Mouse (Mus musculus) neural tube, embryonic 15.5 days (tissue): ENCODE measurements around the gene Dlg3. TPM values are rescaled to one million over a fixed set of nuclear protein-coding genes. Genes with fewer than 3 reads are reported as not detected.

Experiments used
- ATAC-seq: fragments of 200-750 bp; cut with Nextera tagmentation; 2 replicates; pipeline ENCODE4 v1.8.0; 2017; ENCODE audit warnings: mild to moderate bottlenecking, moderate TSS enrichment, moderate library complexity; ENCODE audit not compliant: low FRiP score
- H3K27ac ChIP-seq: fragments of 300-500 bp; sonication (generic); replicated peaks from 2 replicates; pipeline ENCODE4 v1.5.1; 2015; ENCODE audit warnings: mild to moderate bottlenecking, inconsistent platforms
- H3K27me3 ChIP-seq: fragments of 300-500 bp; sonication (generic); replicated peaks from 2 replicates; pipeline ENCODE4 v1.6.1; 2015; ENCODE audit warnings: inconsistent platforms
- H3K36me3 ChIP-seq: fragments of 300-500 bp; sonication (generic); 2 replicates; pipeline ENCODE4 v1.6.1; 2015; ENCODE audit warnings: inconsistent platforms
- H3K4me1 ChIP-seq: fragments of 300-500 bp; sonication (generic); 2 replicates; pipeline ENCODE4 v1.6.1; 2015; ENCODE audit warnings: inconsistent platforms
- H3K4me2 ChIP-seq: fragments of 300-500 bp; sonication (generic); 2 replicates; pipeline ENCODE4 v1.6.1; 2015; ENCODE audit warnings: inconsistent platforms, mild to moderate bottlenecking, moderate library complexity
- H3K4me3 ChIP-seq: fragments of 300-500 bp; sonication (generic); replicated peaks from 2 replicates; pipeline ENCODE4 v1.5.1; 2015; ENCODE audit warnings: mild to moderate bottlenecking, inconsistent platforms
- H3K9ac ChIP-seq: fragments of 300-500 bp; sonication (generic); replicated peaks from 2 replicates; pipeline ENCODE4 v1.6.1; 2015; ENCODE audit warnings: mild to moderate bottlenecking, inconsistent platforms
- H3K9me3 ChIP-seq: fragments of 300-500 bp; sonication (generic); replicated peaks from 2 replicates; pipeline ENCODE4 v1.6.1; 2016; ENCODE audit warnings: inconsistent platforms
- WGBS: fragments of 180-500 bp; shearing (Covaris S2); methylation state at CpG from one replicate; pipeline ENCODE4 v1.1.7; 2015; ENCODE audit warnings: mixed read lengths; 5-methylcytosine and 5-hydroxymethylcytosine counted together
- polyA plus RNA-seq: library from polyadenylated mRNA; unstranded; fragments of >200 nt; fragmentation: Nextera tagmentation; extraction: Ambion mirVana; gene quantifications from 2 replicates; pipeline ENCODE4 v1.2.1, GENCODE M21; 2015

Dlg3 gene
- 5.5 and 5.6 TPM in 2 replicates for polyA plus RNA-seq

- H3K9ac ChIP-seq, result peak within 1 kb of the TSS; percentile 64
- H3K9me3 ChIP-seq, result no peaks in the 10 kb centered on the region
- peak within 1 kb of the TSS; percentile 61 for H3K4me3 ChIP-seq
- H3K4me2 ChIP-seq, result peak within 1 kb of the TSS; percentile 59
- no peaks in the 10 kb centered on the region for H3K36me3 ChIP-seq
- peak; percentile 92 for ATAC-seq
- H3K4me1 ChIP-seq, result peaks cover 10% of the 10 kb centered on the region; the same call in 1 of the 2 replicates
- H3K27me3 ChIP-seq, result no peaks in the 10 kb centered on the region
- H3K27ac ChIP-seq, result peak within 1 kb of the TSS; percentile 90
- WGBS, result 14% methylated on average over 26 of the region's 26 CpGs
Observed at GRCm38 (mm10) chrX:100767181-100767884, at the start of gene Dlg3. Gene Dlg3 (plus strand): TSS chrX:100767722.

GRCm38 (mm10) chrX:100728947-100729346 lies 38.6 kb upstream of the Dlg3 start:
- Histone ChIP-seq H3K9me3 (no peaks in the 10 kb centered on the region), H3K4me1 (peaks cover 7% of the 10 kb centered on the region), H3K4me3 (no peak overlapping the region), H3K27ac (peak overlapping the region; percentile 51; the same call in 1 of the 2 replicates), H3K36me3 (no peaks in the 10 kb centered on the region), H3K4me2 (no peak overlapping the region), H3K27me3 (no peaks in the 10 kb centered on the region; the same call in 1 of the 2 replicates), H3K9ac (no peak overlapping the region)
- ATAC-seq, result peak; percentile 48; the same call in 1 of the 2 replicates
- WGBS, result 26% methylated on average over 1 of the region's 1 CpGs

GRCm38 (mm10) chrX:100729665-100730188 lies 37.8 kb upstream of the Dlg3 start, which contains the start of gene Gdpd2:
Gene Gdpd2 (plus strand): TSS chrX:100729873.
- Histone ChIP-seq H3K4me2 (peak within 1 kb of the TSS; percentile 54), H3K9me3 (no peaks in the 10 kb centered on the region), H3K27me3 (no peaks in the 10 kb centered on the region; the same call in 1 of the 2 replicates), H3K27ac (peak within 1 kb of the TSS; percentile 70), H3K9ac (peak within 1 kb of the TSS; percentile 30; the same call in 1 of the 2 replicates), H3K36me3 (no peaks in the 10 kb centered on the region), H3K4me1 (peaks cover 7% of the 10 kb centered on the region), H3K4me3 (peak within 1 kb of the TSS; percentile 31)
- peak; percentile 89 for ATAC-seq
- 12% methylated on average over 8 of the region's 8 CpGs for WGBS

GRCm38 (mm10) chrX:100730266-100730665 lies 37.3 kb upstream of the Dlg3 start:
- H3K9me3 ChIP-seq, result no peaks in the 10 kb centered on the region
- H3K9ac ChIP-seq, result peak overlapping the region; percentile 30; the same call in 1 of the 2 replicates
- peak overlapping the region; percentile 54 for H3K4me2 ChIP-seq
- peaks cover 1% of the 10 kb centered on the region; the same call in 1 of the 2 replicates for H3K27me3 ChIP-seq
- peak overlapping the region; percentile 70 for H3K27ac ChIP-seq
- peak overlapping the region; percentile 31 for H3K4me3 ChIP-seq
- H3K4me1 ChIP-seq, result peaks cover 7% of the 10 kb centered on the region
- ATAC-seq, result peak; percentile 46
- 35% methylated on average over 7 of the region's 8 CpGs for WGBS
- H3K36me3 ChIP-seq, result no peaks in the 10 kb centered on the region

GRCm38 (mm10) chrX:100734359-100734758 lies 33.2 kb upstream of the Dlg3 start:
- H3K4me1 ChIP-seq, result peaks cover 3% of the 10 kb centered on the region; the same call in 1 of the 2 replicates
- no peak overlapping the region for H3K4me2 ChIP-seq
- H3K9me3 ChIP-seq, result no peaks in the 10 kb centered on the region
- WGBS, result 71% methylated on average over 7 of the region's 7 CpGs
- ATAC-seq, result no peak
- no peaks in the 10 kb centered on the region for H3K36me3 ChIP-seq
- H3K4me3 ChIP-seq, result no peak overlapping the region
- 0 out of 2 replicates have a peak, but pooled peaks cover 5% of the 10 kb centered on the region for H3K27me3 ChIP-seq
- H3K9ac ChIP-seq, result no peak overlapping the region
- H3K27ac ChIP-seq, result no peak overlapping the region

- ATAC-seq, result peak; percentile 89
- Histone ChIP-seq H3K9me3 (no peaks in the 10 kb centered on the region), H3K27ac (no peak overlapping the region), H3K4me1 (peaks cover 5% of the 10 kb centered on the region; the same call in 1 of the 2 replicates), H3K36me3 (no peaks in the 10 kb centered on the region), H3K4me2 (peak overlapping the region; percentile 56), H3K9ac (peak overlapping the region; percentile 40; the same call in 1 of the 2 replicates), H3K4me3 (peak overlapping the region; percentile 37), H3K27me3 (0 out of 2 replicates have a peak, but pooled peaks cover 5% of the 10 kb centered on the region)
- WGBS, result 21% methylated on average over 14 of the region's 14 CpGs
Observed at GRCm38 (mm10) chrX:100738918-100739317, 28.6 kb upstream of the Dlg3 start.

- Histone ChIP-seq H3K4me3 (peak overlapping the region; percentile 37), H3K27me3 (0 out of 2 replicates have a peak, but pooled peaks cover 5% of the 10 kb centered on the region), H3K9ac (peak overlapping the region; percentile 40), H3K4me2 (peak overlapping the region; percentile 56), H3K9me3 (no peaks in the 10 kb centered on the region), H3K36me3 (no peaks in the 10 kb centered on the region), H3K4me1 (peaks cover 5% of the 10 kb centered on the region; the same call in 1 of the 2 replicates), H3K27ac (no peak overlapping the region)
- ATAC-seq, result peak; percentile 91
- 36% methylated on average over 10 of the region's 10 CpGs for WGBS
Observed at GRCm38 (mm10) chrX:100739443-100739842, 28.1 kb upstream of the Dlg3 start.

GRCm38 (mm10) chrX:100740785-100741184 lies 26.7 kb upstream of the Dlg3 start:
- WGBS, result 68% methylated on average over 6 of the region's 6 CpGs

GRCm38 (mm10) chrX:100741940-100742339 lies 25.6 kb upstream of the Dlg3 start:
- WGBS, result 6% methylated on average over 10 of the region's 10 CpGs
- Histone ChIP-seq H3K9ac (no peak overlapping the region), H3K4me2 (no peak overlapping the region), H3K36me3 (no peaks in the 10 kb centered on the region), H3K9me3 (no peaks in the 10 kb centered on the region), H3K4me1 (peaks cover 5% of the 10 kb centered on the region; the same call in 1 of the 2 replicates), H3K27ac (no peak overlapping the region), H3K27me3 (0 out of 2 replicates have a peak, but pooled peaks cover 2% of the 10 kb centered on the region), H3K4me3 (no peak overlapping the region)
- peak; percentile 78 for ATAC-seq

More at GRCm38 (mm10) chrX:100740785-100741184, 26.7 kb upstream of the Dlg3 start:
- ATAC-seq, result no peak
- peaks cover 5% of the 10 kb centered on the region; the same call in 1 of the 2 replicates for H3K4me1 ChIP-seq
- no peak overlapping the region for H3K27ac ChIP-seq
- no peak overlapping the region for H3K4me3 ChIP-seq
- H3K36me3 ChIP-seq, result no peaks in the 10 kb centered on the region
- H3K4me2 ChIP-seq, result no peak overlapping the region
- no peak overlapping the region for H3K9ac ChIP-seq
- H3K9me3 ChIP-seq, result no peaks in the 10 kb centered on the region
- 0 out of 2 replicates have a peak, but pooled peaks cover 2% of the 10 kb centered on the region for H3K27me3 ChIP-seq

GRCm38 (mm10) chrX:100765855-100766254 lies 1.7 kb upstream of the Dlg3 start:
- H3K4me2 ChIP-seq, result no peak overlapping the region
- H3K27ac ChIP-seq, result no peak overlapping the region
- 89% methylated on average over 6 of the region's 6 CpGs for WGBS
- H3K36me3 ChIP-seq, result no peaks in the 10 kb centered on the region
- H3K9ac ChIP-seq, result no peak overlapping the region
- H3K4me3 ChIP-seq, result no peak overlapping the region
- no peaks in the 10 kb centered on the region for H3K27me3 ChIP-seq
- 0 out of 2 replicates have a peak, but pooled peaks cover 4% of the 10 kb centered on the region for H3K4me1 ChIP-seq
- ATAC-seq, result no peak
- H3K9me3 ChIP-seq, result no peaks in the 10 kb centered on the region

GRCm38 (mm10) chrX:100767885-100768626 lies 534 bp downstream of the Dlg3 start:
- peak overlapping the region; percentile 90 for H3K27ac ChIP-seq
- H3K9me3 ChIP-seq, result no peaks in the 10 kb centered on the region
- peak; percentile 56 for ATAC-seq
- no peaks in the 10 kb centered on the region for H3K36me3 ChIP-seq
- peak overlapping the region; percentile 59 for H3K4me2 ChIP-seq
- H3K27me3 ChIP-seq, result no peaks in the 10 kb centered on the region
- H3K4me1 ChIP-seq, result peaks cover 10% of the 10 kb centered on the region; the same call in 1 of the 2 replicates
- peak overlapping the region; percentile 61 for H3K4me3 ChIP-seq
- WGBS, result 16% methylated on average over 22 of the region's 36 CpGs
- peak overlapping the region; percentile 64 for H3K9ac ChIP-seq
